Mouse (Mus musculus) cortical plate, adult 2 months (tissue): ENCODE measurements around the gene Khdc1a. TPM values are rescaled to one million over a fixed set of nuclear protein-coding genes. Genes with fewer than 3 reads are reported as not detected.
"Not testable (repeated sequence)": the region's sequence is repeated elsewhere in the genome, so short reads cannot be mapped to it uniquely, and the experiment has no call there.

Experiments
- H3K27ac ChIP-seq: fragments of 200-500 bp; 2 replicates; pipeline ENCODE4 v1.5.1; 2012; ENCODE audit warnings: low read length, control low read depth, inconsistent platforms; ENCODE audit not compliant: insufficient read depth
- H3K4me1 ChIP-seq: fragments of 200-500 bp; 2 replicates; pipeline ENCODE4 v1.6.1; 2011; ENCODE audit warnings: low read length; ENCODE audit not compliant: control insufficient read depth, insufficient read depth
- H3K4me3 ChIP-seq: fragments of 200-500 bp; 2 replicates; pipeline ENCODE4 v1.5.1; 2011; ENCODE audit warnings: mild to moderate bottlenecking, low read length, control low read depth; ENCODE audit not compliant: insufficient read depth
- CTCF ChIP-seq: fragments of 200-500 bp; IDR thresholded peaks from 2 replicates; pipeline ENCODE4 v1.5.1; 2011; ENCODE audit warnings: mild to moderate bottlenecking, control low read depth, low read length; ENCODE audit not compliant: insufficient read depth; ENCODE audit errors: extremely low read depth
- POLR2A ChIP-seq: fragments of 200-500 bp; IDR thresholded peaks from 2 replicates; pipeline ENCODE4 v1.6.1; 2011; ENCODE audit warnings: mild to moderate bottlenecking, low read length, control low read depth; ENCODE audit not compliant: insufficient read depth; ENCODE audit errors: extremely low read depth
- polyA plus RNA-seq: library from polyadenylated mRNA; depleted of rRNA; stranded (reverse); fragments of >200 nt; gene quantifications from 2 replicates; pipeline ENCODE4 v1.2.3, GENCODE M21; 2012; rRNA removed

Gene Khdc1a
- not detected in 2 replicates for polyA plus RNA-seq

DNA sequence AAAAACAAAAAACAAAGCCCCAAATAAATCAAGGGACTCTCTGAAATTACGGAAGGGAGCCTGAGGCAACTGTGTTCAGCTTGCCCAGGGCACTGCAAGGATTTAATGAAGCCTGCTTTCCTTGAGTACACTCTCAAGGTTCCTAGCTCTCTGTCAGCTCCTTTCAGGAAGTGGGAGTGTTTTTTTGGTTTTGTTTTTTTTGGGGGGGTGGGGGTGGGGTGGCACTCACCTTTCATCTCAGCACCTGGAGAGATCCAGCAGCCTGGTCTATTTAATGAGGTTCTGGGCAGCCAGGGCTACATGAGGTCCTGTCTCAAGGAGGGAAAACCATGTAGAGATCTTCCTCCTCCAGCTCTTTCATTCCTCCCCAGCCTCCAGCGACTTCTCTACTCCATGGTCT lies at the start of gene Khdc1a:
Gene Khdc1a, plus strand, starts transcription at position 301 of the 400 bp plus-strand sequence.
- H3K4me3 ChIP-seq: no peak within 1 kb of the TSS
- H3K27ac ChIP-seq: no peak within 1 kb of the TSS
- no peaks in the 10 kb centered on the region for H3K4me1 ChIP-seq
- TF ChIP-seq CTCF (no peak), POLR2A (no peak)

DNA sequence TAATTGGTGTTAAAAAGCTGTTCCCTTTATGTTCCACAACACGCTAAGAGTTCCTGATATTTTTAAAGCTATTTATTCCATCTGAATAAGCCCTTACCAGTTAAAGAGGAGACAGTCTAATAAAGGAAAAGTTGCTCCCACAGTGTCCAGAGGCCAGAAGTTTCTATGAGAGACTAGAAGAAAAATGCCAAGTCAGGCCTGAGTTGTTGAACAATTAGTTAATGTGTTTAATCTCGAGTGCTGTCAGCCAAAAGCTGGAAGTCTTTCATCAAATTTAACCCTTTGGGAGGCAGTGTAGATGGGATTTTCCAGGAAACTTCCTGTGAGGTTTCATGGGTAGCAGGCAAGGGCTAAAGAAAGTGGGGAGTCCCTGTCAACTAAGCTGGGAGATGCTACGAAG lies 49.6 kb upstream of the Khdc1a start:
- Histone ChIP-seq H3K4me1 (no peaks in the 10 kb centered on the region), H3K27ac (no peak overlapping the region), H3K4me3 (no peak overlapping the region)
- TF ChIP-seq POLR2A (no peak), CTCF (no peak)

- no peak overlapping the region for H3K4me3 ChIP-seq
- no peaks in the 10 kb centered on the region for H3K4me1 ChIP-seq
- TF ChIP-seq CTCF (no peak), POLR2A (no peak)
- no peak overlapping the region for H3K27ac ChIP-seq
These were observed 47.8 kb upstream of the Khdc1a start for GRCm38 (mm10) chr1:21301686-21302085.

- no peak for TF ChIP-seq CTCF
- TF ChIP-seq POLR2A: no peak
- Histone ChIP-seq H3K4me3 (no peak overlapping the region), H3K27ac (no peak overlapping the region), H3K4me1 (no peaks in the 10 kb centered on the region)
These were observed 45.3 kb upstream of the Khdc1a start for GRCm38 (mm10) chr1:21304174-21304573.

DNA sequence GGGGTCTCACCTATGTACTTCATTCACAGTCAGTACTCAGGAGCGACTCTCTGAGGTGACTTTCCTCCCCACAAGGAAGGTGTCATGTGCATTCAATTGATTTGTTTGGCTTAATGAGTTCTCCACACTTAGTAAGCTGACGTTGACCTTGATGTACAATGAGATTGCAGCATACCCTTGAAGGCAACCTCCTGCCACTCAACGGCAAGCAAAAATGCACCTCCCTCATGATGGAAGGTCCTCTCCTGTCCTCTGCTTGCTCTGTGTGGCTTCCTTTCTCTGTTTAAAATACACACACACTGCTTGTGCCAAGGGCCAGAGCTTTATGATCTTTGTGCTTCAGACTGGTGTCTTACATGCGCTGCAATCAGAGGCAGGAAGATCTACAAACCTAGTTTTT lies 44.8 kb upstream of the Khdc1a start:
- Histone ChIP-seq H3K27ac (no peak overlapping the region), H3K4me1 (no peaks in the 10 kb centered on the region), H3K4me3 (no peak overlapping the region)
- TF ChIP-seq POLR2A (no peak), CTCF (no peak)

DNA sequence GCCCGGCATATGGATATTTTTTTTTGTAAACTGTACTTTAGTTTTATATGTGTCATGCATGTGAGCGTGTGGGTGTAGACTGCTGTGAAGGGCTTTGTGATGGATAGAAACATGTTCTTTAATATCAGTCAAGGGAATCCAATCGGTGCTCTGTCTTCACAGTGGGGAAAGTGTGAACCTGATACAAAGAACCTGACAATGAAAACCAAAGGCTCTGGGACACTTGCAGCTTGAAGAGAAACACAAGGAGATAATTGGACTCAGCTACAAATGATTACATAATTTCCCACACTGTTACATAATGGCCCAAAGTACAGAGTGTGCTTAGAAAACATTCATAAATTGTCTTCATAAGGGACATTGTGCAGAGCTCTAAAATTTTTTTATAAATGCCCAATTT lies 44.0 kb upstream of the Khdc1a start:
- TF ChIP-seq POLR2A (no peak), CTCF (no peak)
- Histone ChIP-seq H3K4me3 (no peak overlapping the region), H3K4me1 (no peaks in the 10 kb centered on the region), H3K27ac (no peak overlapping the region)

GRCm38 (mm10) chr1:21314336-21314735 lies 35.1 kb upstream of the Khdc1a start:
- no peak for TF ChIP-seq POLR2A
- no peaks in the 10 kb centered on the region for H3K4me1 ChIP-seq
- H3K27ac ChIP-seq: no peak overlapping the region
- no peak overlapping the region for H3K4me3 ChIP-seq

- no peak for TF ChIP-seq POLR2A
- TF ChIP-seq CTCF: no peak
- Histone ChIP-seq H3K27ac (no peak overlapping the region), H3K4me1 (no peaks in the 10 kb centered on the region), H3K4me3 (no peak overlapping the region)
These were observed 33.7 kb upstream of the Khdc1a start for GRCm38 (mm10) chr1:21315756-21316155.

DNA sequence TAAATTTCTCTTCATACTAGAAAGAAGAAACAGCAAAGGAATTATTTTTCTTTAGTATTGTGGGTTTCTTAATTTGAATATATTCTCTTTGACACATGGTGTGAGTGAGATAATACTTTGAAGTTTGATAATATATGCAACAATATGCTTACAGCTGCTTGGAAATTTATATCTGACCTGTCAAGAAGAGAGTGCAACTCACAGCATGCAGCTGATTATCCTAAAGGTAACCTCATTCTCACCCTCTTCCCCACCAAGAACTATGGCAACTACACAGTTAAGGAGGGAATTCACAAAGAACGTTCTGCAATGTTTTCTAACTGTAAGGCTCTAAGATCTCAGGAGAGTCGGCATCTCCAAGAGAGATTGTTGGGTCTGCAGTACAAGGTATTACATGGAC lies 33.1 kb upstream of the Khdc1a start:
- H3K27ac ChIP-seq: no peak overlapping the region
- TF ChIP-seq CTCF (no peak), POLR2A (no peak)
- no peak overlapping the region for H3K4me3 ChIP-seq
- H3K4me1 ChIP-seq: no peaks in the 10 kb centered on the region

DNA sequence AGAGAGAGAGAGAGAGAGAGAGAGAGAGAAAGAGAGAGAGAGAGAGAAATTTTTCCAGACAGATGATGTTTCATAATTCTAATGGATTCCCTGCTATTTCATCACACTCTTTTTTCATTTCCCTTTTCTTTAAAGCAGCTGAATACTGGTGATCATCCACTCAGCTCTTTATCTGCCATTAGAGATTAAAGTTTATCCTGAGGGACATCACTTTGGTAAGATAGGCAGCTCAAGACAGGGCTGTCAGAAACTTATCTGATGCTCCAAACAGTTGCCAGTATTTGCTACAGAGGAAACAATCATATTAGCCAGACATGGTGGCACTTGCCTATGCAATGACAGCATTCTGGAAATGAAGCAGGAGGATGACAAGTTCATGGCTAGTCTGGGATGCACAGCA lies 31.2 kb upstream of the Khdc1a start:
- Histone ChIP-seq H3K4me3 (no peak overlapping the region), H3K4me1 (no peaks in the 10 kb centered on the region), H3K27ac (no peak overlapping the region)
- TF ChIP-seq CTCF (no peak), POLR2A (no peak)

GRCm38 (mm10) chr1:21320271-21320670 lies 29.2 kb upstream of the Khdc1a start:
- H3K4me1 ChIP-seq, H3K4me3 ChIP-seq, H3K27ac ChIP-seq: not testable (repeated sequence)

DNA sequence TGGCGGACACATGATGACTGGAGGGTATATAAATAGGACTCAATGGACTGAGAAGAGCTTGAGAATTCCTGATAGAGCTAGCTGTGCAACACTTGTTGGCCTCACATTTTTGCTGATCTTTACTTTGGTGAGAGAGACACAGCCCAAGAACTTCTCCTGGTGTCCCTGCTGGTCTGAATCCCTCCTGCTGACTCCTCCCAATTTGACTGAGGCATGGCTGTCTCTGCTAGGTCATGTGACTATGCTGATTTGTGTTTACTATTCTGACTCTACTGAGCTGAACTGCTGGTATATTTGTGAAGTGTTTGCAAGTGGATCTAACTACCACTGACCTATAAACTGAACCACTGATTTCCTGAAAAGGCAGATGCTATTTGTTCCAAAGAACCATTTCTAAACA lies 27.8 kb upstream of the Khdc1a start:
- no peak overlapping the region for H3K27ac ChIP-seq
- TF ChIP-seq CTCF (no peak), POLR2A (no peak)
- no peaks in the 10 kb centered on the region for H3K4me1 ChIP-seq
- no peak overlapping the region for H3K4me3 ChIP-seq
